Mouse (Mus musculus): ENCODE results near the gene Asrgl1.

GRCm38 (mm10) chr19:9061221-9061893 lies 74.1 kb downstream of the Asrgl1 start:
- TF ChIP-seq CTCF (IDR thresholded peaks at IDR 0.05; ENCODE audit: low read depth, low read length) (no peak), POLR2A (IDR thresholded peaks at IDR 0.05; ENCODE audit: extremely low read depth, insufficient read depth, low read length) (no peak)

Data from liver, adult 2 months (tissue).